8 mouse cellular contexts compared by ENCODE assay signal in the genomic region with DNA sequence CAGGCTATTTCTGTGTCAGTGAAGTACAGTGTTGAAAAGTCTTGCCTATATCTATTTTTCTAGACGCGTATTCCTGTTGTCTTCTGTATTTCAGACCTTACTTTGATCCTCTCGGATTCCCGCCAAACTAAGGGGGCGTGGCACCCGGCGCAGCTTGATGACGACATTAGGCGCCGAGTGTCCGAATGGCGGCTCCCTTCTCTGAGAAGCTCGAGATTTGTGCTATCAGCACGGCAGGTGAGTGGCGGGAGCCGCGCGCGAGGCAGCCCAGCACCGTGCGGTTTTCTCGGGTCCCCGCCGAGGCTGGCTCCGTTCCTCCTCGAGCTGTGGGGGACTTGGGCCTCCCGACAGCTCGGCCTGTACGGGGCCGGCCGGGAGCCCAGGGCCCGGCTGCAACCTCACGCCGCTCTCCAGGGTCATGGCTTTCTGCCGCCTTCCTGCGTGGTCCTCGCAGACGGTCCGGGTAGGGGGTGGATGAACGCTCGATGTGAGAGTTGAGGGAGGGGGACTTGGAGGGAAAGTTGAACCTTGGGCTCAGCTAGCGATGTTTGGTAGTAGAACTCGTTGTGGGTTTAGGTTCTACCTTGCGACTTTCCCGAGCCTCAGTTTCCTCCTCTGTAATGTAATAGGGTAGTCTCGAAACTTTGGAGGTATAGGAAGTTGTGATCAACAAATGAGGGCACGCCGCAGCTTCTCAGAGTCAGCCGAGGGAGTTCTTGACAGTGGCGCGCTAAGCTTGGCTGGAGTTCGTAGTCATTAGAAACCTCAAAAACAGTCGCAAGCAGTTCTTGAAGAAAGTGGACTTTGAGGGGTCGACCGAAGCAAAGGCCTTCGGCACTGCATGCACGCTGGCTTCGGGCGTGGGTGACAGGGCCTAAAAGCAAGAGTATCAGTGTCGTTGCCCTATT. TPM values are rescaled to one million over a fixed set of nuclear protein-coding genes. Genes with fewer than 3 reads are reported as not detected.
DNase-seq lines count a peak whose midpoint lies in the region; ATAC-seq and TF ChIP-seq lines count a peak whose summit lies in the region.

A gene (plus strand): TSS at position 157 of the 908 bp plus-strand sequence.

- peak within 1 kb of the TSS; percentile 94 to 100 (median 99) for H3K4me3 ChIP-seq in CH12.LX (replicated peaks in 1 of 3; ENCODE audit: low read depth in 2 of 3, low read length in 2 of 3, poor library complexity in 1 of 3)
- peak within 1 kb of the TSS; percentile 77 for H3K4me3 ChIP-seq in forebrain, embryonic 10.5 days
- peak within 1 kb of the TSS; percentile 67 to 83 for H3K4me3 ChIP-seq in heart, embryonic 14.5 days (ENCODE audit: control insufficient read depth in 1 of 2, insufficient read depth in 1 of 2, low read depth in 1 of 2, low read length in 2 of 2)
- H3K4me3 ChIP-seq in liver, embryonic 12.5 days, result peak within 1 kb of the TSS; percentile 96

- no peak within 1 kb of the TSS for H3K27ac ChIP-seq in CH12.LX (ENCODE audit: insufficient read depth, low read depth)
- peak within 1 kb of the TSS; percentile 91 for H3K27ac ChIP-seq in forebrain, embryonic 10.5 days
- no peak within 1 kb of the TSS for H3K27ac ChIP-seq in heart, embryonic 14.5 days (replicated peaks in 1 of 2; ENCODE audit: control insufficient read depth in 1 of 2, insufficient read depth in 1 of 2, low read depth in 2 of 2, low read length in 2 of 2)
- peak within 1 kb of the TSS; percentile 79 for H3K27ac ChIP-seq in liver, embryonic 12.5 days

- no peak for TF ChIP-seq EP300 in CH12.LX (IDR thresholded peaks at IDR 0.05; ENCODE audit: low read length)

- H3K4me1 ChIP-seq in CH12.LX (ENCODE audit: control insufficient read depth in 1 of 2, insufficient read depth in 2 of 2), result peaks cover 10 to 16% of the 10 kb centered on the region in 2 experiments
- H3K4me1 ChIP-seq in forebrain, embryonic 10.5 days, result peaks cover 17% of the 10 kb centered on the region
- H3K4me1 ChIP-seq in heart, embryonic 14.5 days (ENCODE audit: control insufficient read depth in 2 of 2, insufficient read depth in 2 of 2, low read length in 2 of 2), result peaks cover 2 to 8% of the 10 kb centered on the region in 2 experiments; a peak in 3 of 4 replicates
- H3K4me1 ChIP-seq in liver, embryonic 12.5 days, result peaks cover 31% of the 10 kb centered on the region

- H3K9me3 ChIP-seq in CH12.LX (replicated peaks; ENCODE audit: low read length), result no peaks in the 10 kb centered on the region
- 0 out of 2 replicates have a peak, but pooled peaks cover 2% of the 10 kb centered on the region for H3K9me3 ChIP-seq in forebrain, embryonic 10.5 days
- H3K9me3 ChIP-seq in heart, embryonic 14.5 days (ENCODE audit: control insufficient read depth, low read length), result no peaks in the 10 kb centered on the region
- H3K9me3 ChIP-seq in liver, embryonic 12.5 days (replicated peaks), result no peaks in the 10 kb centered on the region

- peak; percentile 82 for TF ChIP-seq POLR2A in CH12.LX (IDR thresholded peaks at IDR 0.05; ENCODE audit: low read depth, low read length)

- no peak for TF ChIP-seq CTCF in CH12.LX (conservative IDR thresholded peaks at IDR 0.05 in 1 of 2, IDR thresholded peaks at IDR 0.05 in 1 of 2; ENCODE audit: low read depth in 2 of 2, low read length in 2 of 2)

- H3K4me2 ChIP-seq in CH12.LX (ENCODE audit: insufficient read depth, low read depth, poor library complexity, severe bottlenecking), result peak within 1 kb of the TSS; percentile 87
- peak within 1 kb of the TSS; percentile 86 for H3K4me2 ChIP-seq in heart, embryonic 14.5 days (ENCODE audit: low read length)
- peak within 1 kb of the TSS; percentile 91 for H3K4me2 ChIP-seq in liver, embryonic 12.5 days

- no peak for TF ChIP-seq RAD21 in CH12.LX (IDR thresholded peaks at IDR 0.05; ENCODE audit: low read depth, low read length)

- peak within 1 kb of the TSS; percentile 99 for H3K9ac ChIP-seq in CH12.LX (ENCODE audit: insufficient read depth, low read depth)
- H3K9ac ChIP-seq in heart, embryonic 14.5 days (ENCODE audit: low read length), result peak within 1 kb of the TSS; percentile 91
- H3K9ac ChIP-seq in liver, embryonic 12.5 days, result peak within 1 kb of the TSS; percentile 94

- 3% methylated on average over 60 of the region's 60 CpGs for WGBS in forebrain, embryonic 10.5 days
- WGBS in heart, embryonic 14.5 days, result 3% methylated on average over 60 of the region's 60 CpGs
- WGBS in liver, embryonic 12.5 days (ENCODE audit: insufficient replicate concordance), result 2% methylated on average over 60 of the region's 60 CpGs

- peaks cover 10 to 31% of the 10 kb centered on the region in 2 experiments for H3K36me3 ChIP-seq in CH12.LX (replicated peaks in 1 of 2; ENCODE audit: control insufficient read depth in 1 of 2, insufficient read depth in 1 of 2, low read length in 1 of 2)
- H3K36me3 ChIP-seq in forebrain, embryonic 10.5 days (replicated peaks), result peaks cover 35% of the 10 kb centered on the region
- peaks cover 32% of the 10 kb centered on the region for H3K36me3 ChIP-seq in heart, embryonic 14.5 days (ENCODE audit: control insufficient read depth, insufficient read depth, low read length)
- peaks cover 35% of the 10 kb centered on the region for H3K36me3 ChIP-seq in liver, embryonic 12.5 days
- H3K36me3 ChIP-seq in splenic B cell, adult 2 months (ENCODE audit: control insufficient read depth, insufficient read depth, low read length, poor library complexity, severe bottlenecking), result no peaks in the 10 kb centered on the region

- peak; percentile 37; the same call in 1 of the 2 replicates for ATAC-seq in heart, embryonic 14.5 days (ENCODE audit: insufficient number of reproducible peaks, insufficient read depth, low FRiP score, low read depth)
- ATAC-seq in liver, embryonic 12.5 days, result peak; percentile 79

- dilution Hi-C loops in CH12.LX (cut with MboI; ENCODE audit: extremely low pct_ligation_motif_present, extremely low pct_unique_long_range_greater_than_20kb, low sequenced_read_pairs), result no loop called here

- in situ Hi-C loops in CH12.LX (cut with MboI; ENCODE audit: low pct_ligation_motif_present, low pct_unique_long_range_greater_than_20kb, low sequenced_read_pairs), result loop anchor here (5.0 kb wide), 2 partner anchors 48 to 62 kb away; no protein-coding TSS in a partner anchor

- H3K79me2 ChIP-seq in CH12.LX (replicated peaks; ENCODE audit: control insufficient read depth, extremely low read depth, insufficient read depth, poor library complexity, severe bottlenecking), result peaks cover 23% of the 10 kb centered on the region

- no peaks in the 10 kb centered on the region for H3K27me3 ChIP-seq in CH12.LX (replicated peaks)
- H3K27me3 ChIP-seq in forebrain, embryonic 10.5 days (ENCODE audit: poor library complexity, severe bottlenecking), result no peaks in the 10 kb centered on the region
- H3K27me3 ChIP-seq in heart, embryonic 14.5 days (ENCODE audit: control insufficient read depth, insufficient read depth, low read length), result no peaks in the 10 kb centered on the region
- no peaks in the 10 kb centered on the region for H3K27me3 ChIP-seq in liver, embryonic 12.5 days (replicated peaks)
- no peaks in the 10 kb centered on the region for H3K27me3 ChIP-seq in splenic B cell, adult 2 months (ENCODE audit: control insufficient read depth, insufficient read depth, low read length, poor library complexity, severe bottlenecking)

- DNase-seq in CH12.LX (ENCODE audit: extremely low read depth), result peak; percentile 95
- peak; percentile 88 for DNase-seq in c-Kit-positive CD71-negative TER-119-negative erythroid progenitor cells, embryonic 14.5 days (ENCODE audit: low read depth)
- DNase-seq in forebrain, embryonic 10.5 days (ENCODE audit: extremely low spot score, low spot score), result peak; percentile 95
- DNase-seq in kidney, postnatal 10 days, result peak; percentile 96
- DNase-seq in naive thymus-derived CD4-positive, alpha-beta T cell, adult 2 months (ENCODE audit: low read depth), result peak; percentile 92
- DNase-seq in splenic B cell, adult 2 months (ENCODE audit: low read depth, low spot score), result peak; percentile 89

TF ChIP-seq in CH12.LX, 34 proteins besides CTCF, POLR2A, EP300 and RAD21 (continues in another document):
- TF ChIP-seq MXI1 (IDR thresholded peaks at IDR 0.05; ENCODE audit: low read depth, low read length) (peak; percentile 93), NELFE (IDR thresholded peaks at IDR 0.05; ENCODE audit: low read depth, low read length) (peak; percentile 78), ZC3H11A (IDR thresholded peaks at IDR 0.05; ENCODE audit: low read depth, low read length) (no peak), MAX (IDR thresholded peaks at IDR 0.05; ENCODE audit: low read length) (peak; percentile 92), MEF2A (IDR thresholded peaks at IDR 0.05; ENCODE audit: borderline replicate concordance, low read depth, low read length) (peak; percentile 62; the same call in 1 of the 2 replicates), GABPA (IDR thresholded peaks at IDR 0.05; ENCODE audit: insufficient replicate concordance, low read depth, low read length) (no peak; the same call in 1 of the 2 replicates), UBTF (IDR thresholded peaks at IDR 0.05; ENCODE audit: low read depth, low read length) (no peak), E2F4 (IDR thresholded peaks at IDR 0.05; ENCODE audit: insufficient replicate concordance, low read depth, low read length) (peak; percentile 100), ETS1 (conservative IDR thresholded peaks at IDR 0.05; ENCODE audit: low read depth, low read length) (no peak), ELF1 (IDR thresholded peaks at IDR 0.05; ENCODE audit: low read depth, low read length) (peak; percentile 63), CHD2 (IDR thresholded peaks at IDR 0.05; ENCODE audit: low read length) (peak; percentile 33; the same call in 1 of the 2 replicates), TBP (conservative IDR thresholded peaks at IDR 0.05; ENCODE audit: low read depth, low read length) (peak; percentile 79), SIN3A (IDR thresholded peaks at IDR 0.05; ENCODE audit: low read length) (peak; percentile 100), TCF12 (IDR thresholded peaks at IDR 0.05; ENCODE audit: low read depth, low read length) (peak; percentile 93), MAZ (IDR thresholded peaks at IDR 0.05; ENCODE audit: low read depth, low read length) (peak; percentile 66; the same call in 1 of the 2 replicates), BHLHE40 (IDR thresholded peaks at IDR 0.05; ENCODE audit: low read depth, low read length) (peak; percentile 17; the same call in 1 of the 2 replicates), MYC (IDR thresholded peaks at IDR 0.05; ENCODE audit: low read depth, low read length) (peak; percentile 85), KAT2A (IDR thresholded peaks at IDR 0.05; ENCODE audit: insufficient replicate concordance, low read length) (peak; percentile 93)

RNA-seq across cellular contexts. Expression of the gene that starts here (rescaled TPM):
- total RNA-seq in CH12.LX (2012; rRNA removed), result 38.6 and 55.5 TPM in 2 replicates
- 55.5 and 65.9 TPM in 2 replicates for total RNA-seq in CH12.LX (2014; rRNA removed)
- 66.5 and 97.1 TPM in 2 replicates for polyA plus RNA-seq in CH12.LX (2012; ENCODE audit: insufficient read length, low read depth)
- 65.6 and 66.6 TPM in 2 replicates for polyA plus RNA-seq in forebrain, embryonic 10.5 days (2016; fragmentation: Nextera tagmentation; extraction: Ambion mirVana)
- polyA plus RNA-seq in heart, embryonic 14.5 days (2014; fragmentation: Nextera tagmentation; extraction: Ambion mirVana), result 22.7 and 23.7 TPM in 2 replicates
- 31.3 and 31.8 TPM in 2 replicates for polyA plus RNA-seq in liver, embryonic 12.5 days (2016; fragmentation: Nextera tagmentation; extraction: Ambion mirVana)

Comparison
In these comparisons a context has a peak if more than half of its experiments do, and no peak if none do; other contexts are left out.
1. H3K27ac ChIP-seq: peak in forebrain, embryonic 10.5 days (single experiment) and liver, embryonic 12.5 days (single experiment); none in CH12.LX (single experiment) and heart, embryonic 14.5 days (0 of 2).
2. Peak in every context shown above with its lines, with median percentiles within 50 percentile points of each other: DNase-seq, H3K4me2 ChIP-seq, H3K4me3 ChIP-seq and H3K9ac ChIP-seq.